Mouse (Mus musculus) A20 (cell line): ENCODE results near the gene Gm42791.

Experiments
- DNase-seq: peaks from one replicate; pipeline ENCODE4 v3.0.0-alpha.2; 2011; ENCODE audit warnings: low read depth, low spot score

The Gm42791 gene

GRCm38 (mm10) chr5:148994706-148995414, at the start of gene Gm42791:
TSS of gene Gm42791 (minus strand) at chr5:148995147.
- DNase-seq: no peak

GRCm38 (mm10) chr5:149044067-149044466, 49.1 kb upstream of the Gm42791 start:
- DNase-seq: no peak

GRCm38 (mm10) chr5:149043240-149043639, 48.3 kb upstream of the Gm42791 start:
- no peak for DNase-seq

- DNase-seq: peak; percentile 68
Measured at GRCm38 (mm10) chr5:149039825-149040224, 44.9 kb upstream of the Gm42791 start.

- no peak for DNase-seq
Measured at GRCm38 (mm10) chr5:149037729-149038128, 42.8 kb upstream of the Gm42791 start.

GRCm38 (mm10) chr5:149036920-149037319, 42.0 kb upstream of the Gm42791 start:
- DNase-seq: no peak

- DNase-seq: no peak
Measured at GRCm38 (mm10) chr5:149032438-149032837, 37.5 kb upstream of the Gm42791 start.

GRCm38 (mm10) chr5:149031199-149031750, 36.3 kb upstream of the Gm42791 start:
- DNase-seq: peak; percentile 85

- no peak for DNase-seq
Measured at GRCm38 (mm10) chr5:149030103-149030502, 35.2 kb upstream of the Gm42791 start.

- DNase-seq: no peak
Measured at GRCm38 (mm10) chr5:149028394-149028793, 33.4 kb upstream of the Gm42791 start.

- no peak for DNase-seq
Measured at GRCm38 (mm10) chr5:149027389-149027788, 32.4 kb upstream of the Gm42791 start.

GRCm38 (mm10) chr5:149021120-149021519, 26.2 kb upstream of the Gm42791 start:
- no peak for DNase-seq

GRCm38 (mm10) chr5:149020681-149021062, 25.7 kb upstream of the Gm42791 start:
- no peak for DNase-seq

- no peak for DNase-seq
Measured at GRCm38 (mm10) chr5:149020059-149020680, 25.2 kb upstream of the Gm42791 start.

GRCm38 (mm10) chr5:149017666-149018415, 22.9 kb upstream of the Gm42791 start:
- peak; percentile 59 for DNase-seq

- DNase-seq: no peak
Measured at GRCm38 (mm10) chr5:149017181-149017580, 22.2 kb upstream of the Gm42791 start.

GRCm38 (mm10) chr5:149016261-149016660, 21.3 kb upstream of the Gm42791 start:
- peak; percentile 42 for DNase-seq

- DNase-seq: peak; percentile 81
Measured at GRCm38 (mm10) chr5:149015335-149016201, 20.6 kb upstream of the Gm42791 start.

GRCm38 (mm10) chr5:149014600-149015268, 19.8 kb upstream of the Gm42791 start:
- DNase-seq: peak; percentile 82

GRCm38 (mm10) chr5:149013817-149014508, 19.0 kb upstream of the Gm42791 start:
- DNase-seq: peak; percentile 72
